In genomic region chr10:80679556-80680259, GRCm38 (mm10) we compare ENCODE assay signal across 8 mouse cellular contexts. TPM values are rescaled to one million over a fixed set of nuclear protein-coding genes. Genes with fewer than 3 reads are reported as not detected.
DNase-seq lines count a peak whose midpoint lies in the region; ATAC-seq and TF ChIP-seq lines count a peak whose summit lies in the region.

No protein-coding gene starts in this region.

- no peak overlapping the region for H3K4me3 ChIP-seq in hindbrain, postnatal 0 days (ENCODE audit: low read length)
- H3K4me3 ChIP-seq in neural tube, embryonic 15.5 days (replicated peaks) = no peak overlapping the region

- H3K4me2 ChIP-seq in hindbrain, postnatal 0 days (ENCODE audit: low read depth, low read length) = no peak overlapping the region
- no peak overlapping the region for H3K4me2 ChIP-seq in neural tube, embryonic 15.5 days

- WGBS in hindbrain, postnatal 0 days = 64% methylated on average over 9 of the region's 9 CpGs
- WGBS in neural tube, embryonic 15.5 days = 61% methylated on average over 9 of the region's 9 CpGs

- no peaks in the 10 kb centered on the region for H3K27me3 ChIP-seq in hindbrain, postnatal 0 days (ENCODE audit: insufficient read depth, low read length)
- H3K27me3 ChIP-seq in neural tube, embryonic 15.5 days (replicated peaks) = no peaks in the 10 kb centered on the region

- H3K9ac ChIP-seq in hindbrain, postnatal 0 days (replicated peaks; ENCODE audit: low read length) = no peak overlapping the region
- no peak overlapping the region for H3K9ac ChIP-seq in neural tube, embryonic 15.5 days (replicated peaks)

- H3K4me1 ChIP-seq in hindbrain, postnatal 0 days (ENCODE audit: insufficient read depth, low read length) = peaks cover 31% of the 10 kb centered on the region
- H3K4me1 ChIP-seq in neural tube, embryonic 15.5 days = peaks cover 39% of the 10 kb centered on the region

- TF ChIP-seq CTCF in hindbrain, postnatal 0 days (IDR thresholded peaks at IDR 0.05; ENCODE audit: low read depth) = no peak

- ATAC-seq in hindbrain, postnatal 0 days = no peak
- ATAC-seq in neural tube, embryonic 15.5 days (ENCODE audit: low FRiP score) = no peak

- peak; percentile 67 for DNase-seq in cerebellum, adult 9-11 months
- DNase-seq in cerebellum, adult 18-20 months = no peak
- DNase-seq in retina, postnatal 1 day = peak; percentile 43
- no peak for DNase-seq in retina, embryonic 14.5 days (ENCODE audit: low spot score)
- DNase-seq in hindbrain, postnatal 0 days (ENCODE audit: low spot score) = no peak
- DNase-seq in embryo, embryonic 11 days = no peak
- DNase-seq in urinary bladder, postnatal 14 days (ENCODE audit: low spot score) = no peak

- peak overlapping the region; percentile 97 for H3K27ac ChIP-seq in hindbrain, postnatal 0 days
- peak overlapping the region; percentile 98 for H3K27ac ChIP-seq in neural tube, embryonic 15.5 days (replicated peaks)

- no peaks in the 10 kb centered on the region for H3K9me3 ChIP-seq in hindbrain, postnatal 0 days (ENCODE audit: low read length)
- H3K9me3 ChIP-seq in neural tube, embryonic 15.5 days (replicated peaks) = no peaks in the 10 kb centered on the region

- H3K36me3 ChIP-seq in hindbrain, postnatal 0 days (ENCODE audit: insufficient read depth, low read length) = no peaks in the 10 kb centered on the region
- peaks cover 11% of the 10 kb centered on the region; the same call in 1 of the 2 replicates for H3K36me3 ChIP-seq in neural tube, embryonic 15.5 days

RNA-seq across cellular contexts. Expression of gene Mknk2, which starts 1.8 kb away (rescaled TPM):
- total RNA-seq in hindbrain, postnatal 0 days (2014; rRNA removed) = 84.5 and 95.4 TPM in 2 replicates
- 38.2 and 40.5 TPM in 2 replicates for polyA plus RNA-seq in hindbrain, postnatal 0 days (2015; fragmentation: Nextera tagmentation; extraction: Ambion mirVana)
- 56.2 and 70.3 TPM in 2 replicates for polyA plus RNA-seq in neural tube, embryonic 15.5 days (2015; fragmentation: Nextera tagmentation; extraction: Ambion mirVana)

RNA-seq across cellular contexts. Expression of gene Mob3a, which starts 22.1 kb away (rescaled TPM):
- 68.3 and 76.4 TPM in 2 replicates for total RNA-seq in hindbrain, postnatal 0 days (2014; rRNA removed)
- polyA plus RNA-seq in hindbrain, postnatal 0 days (2015; fragmentation: Nextera tagmentation; extraction: Ambion mirVana) = 37.2 and 38.8 TPM in 2 replicates
- polyA plus RNA-seq in neural tube, embryonic 15.5 days (2015; fragmentation: Nextera tagmentation; extraction: Ambion mirVana) = 53.0 and 58.8 TPM in 2 replicates

RNA-seq across cellular contexts. Expression of gene Izumo4, which starts 22.3 kb away (rescaled TPM):
- 31.1 and 31.6 TPM in 2 replicates for total RNA-seq in hindbrain, postnatal 0 days (2014; rRNA removed)
- polyA plus RNA-seq in hindbrain, postnatal 0 days (2015; fragmentation: Nextera tagmentation; extraction: Ambion mirVana) = 46.7 and 52.2 TPM in 2 replicates
- polyA plus RNA-seq in neural tube, embryonic 15.5 days (2015; fragmentation: Nextera tagmentation; extraction: Ambion mirVana) = 43.3 and 46.8 TPM in 2 replicates

RNA-seq across cellular contexts. Expression of gene Btbd2, which starts 22.8 kb away (rescaled TPM):
- total RNA-seq in hindbrain, postnatal 0 days (2014; rRNA removed) = 209 and 213 TPM in 2 replicates
- polyA plus RNA-seq in hindbrain, postnatal 0 days (2015; fragmentation: Nextera tagmentation; extraction: Ambion mirVana) = 81.9 and 82.8 TPM in 2 replicates
- polyA plus RNA-seq in neural tube, embryonic 15.5 days (2015; fragmentation: Nextera tagmentation; extraction: Ambion mirVana) = 91.9 and 92.1 TPM in 2 replicates

RNA-seq across cellular contexts. Expression of gene Csnk1g2, which starts 57.1 kb away (rescaled TPM):
- 128 and 156 TPM in 2 replicates for total RNA-seq in hindbrain, postnatal 0 days (2014; rRNA removed)
- polyA plus RNA-seq in hindbrain, postnatal 0 days (2015; fragmentation: Nextera tagmentation; extraction: Ambion mirVana) = 94.3 and 95.5 TPM in 2 replicates
- polyA plus RNA-seq in neural tube, embryonic 15.5 days (2015; fragmentation: Nextera tagmentation; extraction: Ambion mirVana) = 106 and 118 TPM in 2 replicates

Comparison
In these comparisons a context has a peak if more than half of its experiments do, and no peak if none do; other contexts are left out.
1. DNase-seq: peak in cerebellum, adult 9-11 months (single experiment) and retina, postnatal 1 day (single experiment); none in cerebellum, adult 18-20 months (0 of 2), retina, embryonic 14.5 days (single experiment), hindbrain, postnatal 0 days (single experiment), embryo, embryonic 11 days (single experiment) and urinary bladder, postnatal 14 days (single experiment).